Mouse (Mus musculus) subcutaneous adipose tissue, adult 2 months (tissue): ENCODE data around the gene Dmrtc2. TPM values are rescaled to one million over a fixed set of nuclear protein-coding genes. Genes with fewer than 3 reads are reported as not detected.

Experiments used
- polyA plus RNA-seq: library from polyadenylated mRNA; depleted of rRNA; stranded (reverse); fragments of >200 nt; gene quantifications from 2 replicates; pipeline ENCODE4 v1.2.3, GENCODE M21; 2012; ENCODE audit warnings: low replicate concordance; rRNA removed

Gene Dmrtc2
- polyA plus RNA-seq: 0.20 TPM in 1 of 2 replicates, not detected in the other

DNA sequence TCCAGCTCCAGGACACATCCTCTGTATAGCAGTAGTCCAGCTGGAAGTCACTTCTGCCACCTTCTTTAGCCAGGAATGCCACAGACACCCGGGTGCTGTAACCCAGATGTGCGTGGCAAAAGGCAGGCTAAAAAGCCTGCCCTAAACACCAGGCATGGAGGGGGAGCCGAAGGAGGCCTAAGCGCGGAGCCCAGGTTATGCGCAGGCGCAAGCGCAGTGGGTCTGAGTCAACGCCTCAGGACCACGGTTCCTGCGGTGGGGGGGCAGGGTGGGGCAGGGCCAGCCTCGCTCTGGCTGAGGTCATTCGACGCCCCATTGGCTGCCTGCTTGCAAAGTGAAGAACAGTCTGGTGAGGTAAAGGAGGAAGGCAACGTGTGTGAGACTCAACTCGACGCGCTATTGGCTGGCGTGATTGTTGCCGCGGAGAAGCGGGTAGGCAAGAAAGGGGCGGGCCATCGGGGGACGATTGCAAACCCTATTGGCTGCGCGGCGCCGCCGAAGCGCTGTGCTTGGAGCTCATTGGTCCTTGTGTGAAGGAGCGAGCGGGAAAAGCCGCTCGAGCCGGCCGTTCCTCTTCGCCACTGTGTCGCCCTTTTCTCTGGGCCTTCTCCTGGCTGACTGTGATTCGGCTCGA, at the start of gene Dmrtc2, which contains the start of gene Lypd4:
Gene Dmrtc2 (plus strand): TSS at position 526 of the 634 bp plus-strand sequence.
Gene Lypd4 (minus strand): TSS at position 410 of the 634 bp plus-strand sequence.

DNA sequence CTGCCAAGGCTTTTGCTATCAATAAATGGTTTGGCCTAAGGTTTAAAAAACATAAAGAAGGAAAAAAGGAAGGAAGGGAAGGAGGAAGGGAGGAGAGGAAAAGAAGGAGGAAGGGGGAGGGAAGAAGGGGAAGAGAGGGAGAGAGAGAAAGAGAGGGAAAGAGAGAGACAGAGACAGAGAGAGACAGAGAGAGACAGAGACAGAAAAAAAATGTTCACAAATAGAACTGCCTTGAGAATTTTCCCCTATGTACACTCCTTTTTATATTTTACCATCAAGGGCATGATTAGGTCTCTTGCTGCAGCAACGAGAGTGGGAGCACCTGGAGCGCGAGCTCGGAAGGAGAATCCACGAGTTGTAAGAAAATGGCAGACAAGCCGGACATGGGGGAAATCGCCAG, 7.9 kb upstream of the Dmrtc2 start, which contains the start of gene Gm9844:
Gene Gm9844 (plus strand): TSS at position 301 of the 400 bp plus-strand sequence.

DNA sequence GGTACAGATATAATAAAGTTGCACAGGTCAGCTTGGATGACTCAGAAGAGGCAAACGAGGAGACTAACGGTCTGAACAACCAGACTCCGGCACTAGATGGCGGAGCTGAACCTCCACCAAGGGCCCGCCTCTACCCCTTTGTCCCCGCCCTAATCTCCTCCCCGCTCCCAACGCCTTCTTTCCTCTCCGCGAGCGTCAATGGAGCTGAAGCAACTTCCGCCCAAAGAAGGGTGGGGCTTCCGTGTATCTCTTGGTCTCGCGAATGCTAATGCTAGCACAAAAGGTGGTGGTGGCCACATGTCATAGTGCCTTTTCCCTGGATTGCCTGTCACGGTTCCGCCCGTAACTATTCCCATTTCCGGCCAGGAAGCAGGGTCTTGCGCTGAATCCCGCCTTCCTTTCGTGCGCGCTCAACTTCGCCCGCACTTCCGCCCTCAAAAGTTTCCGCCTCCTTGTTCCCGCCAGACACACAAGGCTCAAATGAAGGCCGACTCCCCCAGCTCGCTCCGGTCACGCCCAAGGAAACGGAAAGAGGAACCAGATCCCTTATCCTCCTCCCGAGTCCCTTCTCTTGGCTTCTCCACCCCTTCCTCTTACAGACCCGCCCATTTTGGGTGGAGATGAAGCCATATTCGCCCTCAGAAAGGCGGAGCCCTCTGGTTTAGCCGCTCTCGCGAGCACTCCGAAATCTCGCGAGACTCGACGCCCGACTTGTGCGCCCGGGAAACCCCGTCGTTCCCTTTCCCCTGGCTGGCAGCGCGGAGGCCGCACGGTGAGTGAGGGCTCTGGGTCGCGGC, 14.2 kb downstream of the Dmrtc2 start, which contains the start of gene Rps19:
Gene Rps19 (plus strand): TSS at position 476 of the 797 bp plus-strand sequence.

DNA sequence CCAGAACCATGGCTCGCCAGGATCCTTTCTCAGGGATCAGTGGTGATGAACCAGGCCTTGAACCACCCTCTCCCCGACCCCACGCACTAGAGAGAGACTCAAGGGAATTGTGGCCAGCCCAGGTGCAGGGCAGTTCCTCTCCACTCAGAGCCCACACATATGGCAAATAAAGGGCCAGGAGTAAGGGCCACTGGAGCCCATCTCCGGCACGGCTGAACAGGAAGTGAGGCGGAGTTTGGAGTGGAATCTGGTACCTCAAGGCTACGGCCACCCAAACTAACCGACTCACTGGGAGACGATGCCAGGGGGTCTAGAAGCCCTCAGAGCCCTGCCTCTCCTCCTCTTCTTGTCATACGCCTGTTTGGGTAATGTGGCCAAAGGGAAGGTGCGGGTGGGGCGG, 27.4 kb downstream of the Dmrtc2 start, which contains the start of gene Cd79a:
Gene Cd79a (plus strand): TSS at position 158 of the 400 bp plus-strand sequence.

DNA sequence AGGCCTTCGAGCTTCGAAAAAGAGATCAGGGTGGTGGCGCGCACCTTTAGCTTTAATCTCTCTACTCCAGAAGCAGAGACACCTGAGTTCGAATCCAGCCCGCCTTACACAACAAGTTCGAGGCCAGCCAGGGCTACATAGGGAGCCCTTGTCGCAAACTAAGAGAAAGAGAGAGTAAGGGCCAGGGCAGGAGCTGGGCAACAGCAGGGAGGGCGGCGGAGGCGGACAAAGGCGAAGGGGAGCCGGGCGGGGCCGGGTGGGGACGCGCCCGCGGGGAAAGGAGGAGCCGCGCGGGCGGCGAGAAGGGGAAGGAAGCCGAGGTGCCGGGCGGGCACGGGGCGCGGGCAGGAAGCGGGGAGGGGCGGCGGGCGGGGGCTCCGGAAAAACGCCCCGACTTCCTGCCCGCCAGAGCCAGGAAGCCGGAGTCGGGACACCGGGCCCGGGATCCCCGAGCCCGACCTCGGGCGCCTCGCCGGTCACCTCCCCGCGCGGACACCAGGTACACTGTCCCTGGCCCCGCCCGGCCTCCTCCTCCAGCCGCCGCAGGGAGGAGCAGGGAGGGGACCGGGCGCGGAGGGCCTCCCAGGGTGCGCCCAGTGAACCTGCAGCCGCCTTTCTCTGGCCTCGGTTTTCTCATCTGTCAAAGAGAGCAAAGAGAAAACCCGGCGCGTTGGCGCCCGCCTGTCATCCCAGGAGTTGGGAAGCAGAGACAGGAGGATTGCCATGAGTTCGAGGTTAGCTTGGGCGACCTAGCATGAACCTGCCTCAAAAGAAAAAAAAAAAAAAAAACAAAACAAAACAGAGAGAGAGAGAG, 33.0 kb downstream of the Dmrtc2 start, which contains the start of gene Arhgef1:
Gene Arhgef1 (plus strand): TSS at position 283 of the 814 bp plus-strand sequence.

Other genes starting within 250 kb of the Dmrtc2 start
- 0.07 and 0.81 TPM in 2 replicates for gene Lypd3, start 233.5 kb upstream of the Dmrtc2 start, polyA plus RNA-seq
- not detected in 2 replicates for gene Tex101, start 193.4 kb upstream of the Dmrtc2 start, polyA plus RNA-seq
- not detected in 2 replicates for gene BC049730, start 160.8 kb upstream of the Dmrtc2 start, polyA plus RNA-seq
- not detected in 2 replicates for gene Gm4763, start 143.1 kb upstream of the Dmrtc2 start, polyA plus RNA-seq
- gene Cd177, start 109.7 kb upstream of the Dmrtc2 start, polyA plus RNA-seq: 0.10 and 0.41 TPM in 2 replicates
- 0.72 and 2.0 TPM in 2 replicates for gene Ceacam10, start 92.9 kb upstream of the Dmrtc2 start, polyA plus RNA-seq
- gene Gm9844, start 7.8 kb upstream of the Dmrtc2 start, polyA plus RNA-seq: 3.5 and 6.8 TPM in 2 replicates
- gene Lypd4, start 116 bp upstream of the Dmrtc2 start, polyA plus RNA-seq: not detected in 2 replicates
- 506 and 945 TPM in 2 replicates for gene Rps19, start 14.3 kb downstream of the Dmrtc2 start, polyA plus RNA-seq
- 2.0 and 3.7 TPM in 2 replicates for gene Cd79a, start 27.3 kb downstream of the Dmrtc2 start, polyA plus RNA-seq
- gene Arhgef1, start 32.9 kb downstream of the Dmrtc2 start, polyA plus RNA-seq: 231 and 248 TPM in 2 replicates
- not detected in 2 replicates for gene Gm4881, start 74.4 kb downstream of the Dmrtc2 start, polyA plus RNA-seq
- 496 and 596 TPM in 2 replicates for gene Rabac1, start 102.7 kb downstream of the Dmrtc2 start, polyA plus RNA-seq
- gene Atp1a3, start 135.9 kb downstream of the Dmrtc2 start, polyA plus RNA-seq: 14.8 and 16.0 TPM in 2 replicates
- gene Grik5, start 202.3 kb downstream of the Dmrtc2 start, polyA plus RNA-seq: 14.7 and 51.0 TPM in 2 replicates
- gene Zfp574, start 202.5 kb downstream of the Dmrtc2 start, polyA plus RNA-seq: 15.4 and 37.3 TPM in 2 replicates